Mouse (Mus musculus) neural tube, postnatal 0 days (tissue): ENCODE measurements around the gene Slc29a3. TPM values are rescaled to one million over a fixed set of nuclear protein-coding genes. Genes with fewer than 3 reads are reported as not detected.

Experiments used
- polyA plus RNA-seq: library from polyadenylated mRNA; unstranded; fragments of >200 nt; fragmentation: Nextera tagmentation; extraction: Ambion mirVana; gene quantifications from 2 replicates; pipeline ENCODE4 v1.2.1, GENCODE M21; 2015

Gene Slc29a3
- 12.9 and 13.1 TPM in 2 replicates for polyA plus RNA-seq

GRCm38 (mm10) chr10:60752040-60753020 is at the start of gene Slc29a3:
Gene Slc29a3, minus strand, starts transcription at chr10:60752794.

GRCm38 (mm10) chr10:60696390-60696789 is 56.2 kb downstream of the Slc29a3 start, which contains the start of gene Cdh23:
Gene Cdh23, minus strand, starts transcription at chr10:60696490.

Other genes with a start within 250 kb of the Slc29a3 start
- 6.7 and 8.5 TPM in 2 replicates for gene Cdh23, start 56.3 kb downstream of the Slc29a3 start, polyA plus RNA-seq
- gene Unc5b, start 78.8 kb upstream of the Slc29a3 start, polyA plus RNA-seq, result 1.4 and 1.6 TPM in 2 replicates